Mouse (Mus musculus) olfactory bulb, adult 2 months (tissue): ENCODE results near the gene Chchd10. TPM values are rescaled to one million over a fixed set of nuclear protein-coding genes. Genes with fewer than 3 reads are reported as not detected.
"Not testable (repeated sequence)": the region's sequence is repeated elsewhere in the genome, so short reads cannot be mapped to it uniquely, and the experiment has no call there.

ENCODE experiments used
- H3K27ac ChIP-seq: fragments of 200-500 bp; 2 replicates; pipeline ENCODE4 v1.5.1; 2012; ENCODE audit warnings: low read depth, low read length; ENCODE audit not compliant: insufficient read depth
- H3K4me1 ChIP-seq: fragments of 200-500 bp; 2 replicates; pipeline ENCODE4 v1.6.1; 2012; ENCODE audit warnings: low read length; ENCODE audit not compliant: control insufficient read depth, insufficient read depth
- H3K4me3 ChIP-seq: fragments of 200-500 bp; 2 replicates; pipeline ENCODE4 v1.5.1; 2012; ENCODE audit warnings: mild to moderate bottlenecking, low read depth, low read length, moderate library complexity; ENCODE audit not compliant: insufficient read depth
- CTCF ChIP-seq: fragments of 200-500 bp; IDR thresholded peaks from 2 replicates; pipeline ENCODE4 v1.5.1; 2012; ENCODE audit warnings: low read depth, mild to moderate bottlenecking, low read length, moderate library complexity; ENCODE audit not compliant: insufficient read depth
- POLR2A ChIP-seq: fragments of 200-500 bp; IDR thresholded peaks from 2 replicates; pipeline ENCODE4 v1.6.1; 2012; ENCODE audit warnings: mild to moderate bottlenecking, low read depth, low read length, moderate library complexity; ENCODE audit not compliant: insufficient read depth
- WGBS: fragments of 180-500 bp; shearing (Covaris S2); methylation state at CpG from one replicate; pipeline ENCODE4 v1.1.7; 2018; 5-methylcytosine and 5-hydroxymethylcytosine counted together
- polyA plus RNA-seq: library from polyadenylated mRNA; stranded (reverse); fragments of >200 nt; gene quantifications from 2 replicates; pipeline ENCODE4 v1.2.4, GENCODE M21; 2012; ENCODE audit warnings: low replicate concordance; ENCODE audit not compliant: missing spikeins, insufficient read depth, insufficient read length

Gene Chchd10
- not detected in 2 replicates for polyA plus RNA-seq

GRCm38 (mm10) chr10:75932891-75933290 lies at the start of gene Chchd10:
Gene Chchd10 (plus strand): TSS chr10:75933130.
- H3K27ac ChIP-seq = no peak within 1 kb of the TSS
- H3K4me3 ChIP-seq = peak within 1 kb of the TSS; percentile 48
- WGBS = 73% methylated on average over 6 of the region's 6 CpGs
- TF ChIP-seq CTCF = no peak
- TF ChIP-seq POLR2A = no peak
- H3K4me1 ChIP-seq = peaks cover 30% of the 10 kb centered on the region

DNA sequence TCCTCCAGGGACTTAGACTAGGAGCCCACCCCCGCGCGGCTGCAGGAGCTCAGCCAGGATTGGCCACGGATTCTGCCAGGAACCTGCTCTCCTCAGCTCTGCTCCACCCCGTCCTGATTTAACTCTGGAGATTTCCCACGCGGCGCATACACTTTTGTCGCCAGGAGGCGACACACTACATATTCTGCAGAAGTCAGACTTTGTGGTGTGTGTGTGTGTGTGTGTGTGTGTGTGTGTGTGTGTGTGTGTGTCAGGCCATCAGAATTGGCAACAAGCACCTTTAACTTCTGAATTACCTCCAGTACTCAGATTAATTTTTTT lies 49.7 kb upstream of the Chchd10 start:
- peak; percentile 36; the same call in 1 of the 2 replicates for TF ChIP-seq CTCF
- TF ChIP-seq POLR2A = no peak
- WGBS = 2% methylated on average over 10 of the region's 10 CpGs
- no peak overlapping the region; the same call in 1 of the 2 replicates for H3K4me3 ChIP-seq
- peaks cover 5% of the 10 kb centered on the region for H3K4me1 ChIP-seq
- no peak overlapping the region for H3K27ac ChIP-seq

GRCm38 (mm10) chr10:75884742-75885141 lies 48.2 kb upstream of the Chchd10 start:
- WGBS = 91% methylated on average over 8 of the region's 8 CpGs
- no peak overlapping the region for H3K27ac ChIP-seq
- no peak for TF ChIP-seq CTCF
- TF ChIP-seq POLR2A = no peak
- H3K4me1 ChIP-seq = peaks cover 5% of the 10 kb centered on the region
- H3K4me3 ChIP-seq = no peak overlapping the region

DNA sequence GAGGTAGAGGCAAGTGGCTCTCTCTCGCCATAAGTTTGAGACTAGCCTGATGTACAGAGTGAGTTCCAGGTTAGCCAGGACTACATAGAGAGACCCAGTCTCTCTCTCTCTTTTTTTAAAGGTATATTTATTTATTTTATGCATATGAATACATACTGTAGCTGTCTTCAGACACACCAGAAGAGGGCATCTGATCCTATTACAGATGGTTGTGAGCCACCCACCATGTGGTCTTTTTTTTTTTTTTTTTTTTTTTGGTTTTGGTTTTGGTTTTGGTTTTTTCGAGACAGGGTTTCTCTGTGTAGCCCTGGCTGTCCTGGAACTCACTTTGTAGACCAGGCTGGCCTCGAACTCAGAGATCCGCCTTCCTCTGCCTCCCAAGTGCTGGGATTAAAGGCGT lies 45.4 kb upstream of the Chchd10 start:
- 82% methylated on average over 5 of the region's 5 CpGs for WGBS

DNA sequence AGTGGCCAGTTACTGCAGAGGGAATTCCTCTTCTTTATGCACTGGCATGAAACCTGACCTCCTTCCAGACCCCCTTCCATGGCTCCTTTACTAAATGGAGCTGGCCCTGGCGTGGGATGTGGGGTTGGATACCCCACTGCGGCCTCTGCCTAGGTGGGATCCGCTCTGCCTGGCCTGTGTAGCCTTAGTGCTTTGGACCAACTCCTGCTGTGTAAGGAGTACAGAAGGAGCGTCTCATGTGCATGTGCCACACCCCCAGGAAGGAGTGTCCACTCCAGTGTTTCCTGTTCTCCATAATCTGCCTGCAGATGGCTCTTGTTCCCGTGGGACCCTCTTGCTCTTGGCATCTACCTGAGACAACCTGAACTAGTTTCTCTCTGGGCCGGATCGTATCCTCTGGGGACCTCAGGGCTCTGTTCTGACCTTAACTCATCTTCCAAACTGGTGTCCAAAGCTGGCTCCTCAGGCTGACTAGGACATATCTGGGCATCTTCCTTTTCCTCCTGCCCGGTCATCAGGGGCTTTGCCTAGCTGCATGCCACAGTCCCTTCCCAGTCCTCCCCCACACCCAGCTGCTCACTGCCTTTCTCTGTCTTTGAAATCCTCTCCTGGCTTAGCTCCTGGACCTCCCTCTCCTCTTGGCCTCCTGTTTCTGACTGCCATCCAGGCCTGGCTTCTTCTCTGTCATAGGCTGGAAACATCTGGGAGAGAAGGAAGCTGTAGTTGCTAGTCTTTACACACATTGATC lies 43.4 kb upstream of the Chchd10 start:
- H3K27ac ChIP-seq = no peak overlapping the region
- TF ChIP-seq CTCF (no peak), POLR2A (no peak)
- WGBS = 64% methylated on average over 8 of the region's 8 CpGs
- no peak overlapping the region for H3K4me3 ChIP-seq
- H3K4me1 ChIP-seq = peaks cover 7% of the 10 kb centered on the region

More for the DNA sequence above, 45.4 kb upstream of the Chchd10 start:
- H3K27ac ChIP-seq, H3K4me3 ChIP-seq, H3K4me1 ChIP-seq: not testable (repeated sequence)

- Histone ChIP-seq H3K27ac (no peak within 1 kb of the TSS), H3K4me1 (peaks cover 7% of the 10 kb centered on the region), H3K4me3 (peak within 1 kb of the TSS; percentile 65)
- 2% methylated on average over 50 of the region's 51 CpGs for WGBS
- TF ChIP-seq POLR2A = no peak
- no peak for TF ChIP-seq CTCF
Measured at GRCm38 (mm10) chr10:75893089-75893750, 39.7 kb upstream of the Chchd10 start, which contains the start of gene Derl3. Gene Derl3 (plus strand): TSS chr10:75893413.

- 74% methylated on average over 6 of the region's 6 CpGs for WGBS
- peaks cover 14% of the 10 kb centered on the region for H3K4me1 ChIP-seq
- no peak for TF ChIP-seq CTCF
- no peak for TF ChIP-seq POLR2A
- no peak overlapping the region for H3K4me3 ChIP-seq
- no peak overlapping the region for H3K27ac ChIP-seq
Measured at GRCm38 (mm10) chr10:75894601-75895000, 38.3 kb upstream of the Chchd10 start.

- H3K4me3 ChIP-seq = no peak overlapping the region
- TF ChIP-seq CTCF (no peak), POLR2A (no peak)
- 96% methylated on average over 5 of the region's 5 CpGs for WGBS
- no peak overlapping the region for H3K27ac ChIP-seq
- peaks cover 14% of the 10 kb centered on the region for H3K4me1 ChIP-seq
Measured at GRCm38 (mm10) chr10:75895730-75896129, 37.2 kb upstream of the Chchd10 start.

GRCm38 (mm10) chr10:75896208-75896607 lies 36.7 kb upstream of the Chchd10 start:
- TF ChIP-seq CTCF (no peak), POLR2A (no peak)
- WGBS = 50% methylated on average over 1 of the region's 1 CpGs
- no peak overlapping the region for H3K4me3 ChIP-seq
- H3K27ac ChIP-seq = no peak overlapping the region
- H3K4me1 ChIP-seq = peaks cover 14% of the 10 kb centered on the region
